Mouse (Mus musculus) C2C12 (cell line): ENCODE data around the gene Sh3rf3. TPM values are rescaled to one million over a fixed set of nuclear protein-coding genes. Genes with fewer than 3 reads are reported as not detected.

ENCODE experiments used
- H3K27me3 ChIP-seq: one replicate; pipeline ENCODE4 v1.6.1; 2011; ENCODE audit not compliant: control insufficient read depth, insufficient read depth, insufficient read length
- H3K36me3 ChIP-seq: one replicate; pipeline ENCODE4 v1.6.1; 2011; ENCODE audit not compliant: control insufficient read depth, insufficient read depth
- H3K4me3 ChIP-seq: one replicate; pipeline ENCODE4 v1.5.1; 2011; ENCODE audit warnings: mild to moderate bottlenecking, control low read depth; ENCODE audit not compliant: poor library complexity, insufficient read depth, severe bottlenecking
- H3K79me2 ChIP-seq: one replicate; pipeline ENCODE4 v1.6.1; 2011; ENCODE audit not compliant: control insufficient read depth, insufficient read depth
- H3K79me3 ChIP-seq: one replicate; pipeline ENCODE4 v1.6.1; 2011; ENCODE audit warnings: low read depth, control low read depth
- H3ac ChIP-seq: one replicate; pipeline ENCODE3; 2011; ENCODE audit warnings: low read depth; ENCODE audit not compliant: control insufficient read depth, insufficient read length
- CEBPB ChIP-seq: IDR thresholded peaks from one replicate; pipeline ENCODE4 v1.6.1; 2011; ENCODE audit warnings: low read depth, mild to moderate bottlenecking, control low read depth, moderate library complexity
- CTCF ChIP-seq: IDR thresholded peaks from one replicate; pipeline ENCODE4 v1.5.1; 2011; ENCODE audit not compliant: control insufficient read depth, insufficient read depth, insufficient read length
- FOSL1 ChIP-seq: IDR thresholded peaks from one replicate; pipeline ENCODE4 v1.8.0; 2011; ENCODE audit warnings: mild to moderate bottlenecking, low read length; ENCODE audit not compliant: poor library complexity, insufficient read depth, severe bottlenecking
- MAX ChIP-seq: IDR thresholded peaks from one replicate; pipeline ENCODE4 v1.6.1; 2011; ENCODE audit warnings: mild to moderate bottlenecking, control low read depth
- MYOD1 ChIP-seq: IDR thresholded peaks from one replicate; pipeline ENCODE4 v1.6.1; 2011; ENCODE audit warnings: low read depth; ENCODE audit not compliant: control insufficient read depth, insufficient read length
- MYOG ChIP-seq: IDR thresholded peaks from one replicate; pipeline ENCODE4 v1.6.1; 2011; ENCODE audit not compliant: control insufficient read depth, insufficient read length; ENCODE audit errors: extremely low read depth
- USF1 ChIP-seq: IDR thresholded peaks from one replicate; pipeline ENCODE4 v1.6.1; 2011; ENCODE audit warnings: low read depth, mild to moderate bottlenecking, control low read depth, moderate library complexity
- polyA plus RNA-seq: library from polyadenylated mRNA; unstranded; fragments of >200 nt; fragmentation: generic; extraction: Trizol; gene quantifications from one replicate; pipeline ENCODE4 v1.2.1, GENCODE M21; 2012; ENCODE audit warnings: missing spikeins

The Sh3rf3 gene
- polyA plus RNA-seq, 1 experiment: 0.14 TPM

DNA sequence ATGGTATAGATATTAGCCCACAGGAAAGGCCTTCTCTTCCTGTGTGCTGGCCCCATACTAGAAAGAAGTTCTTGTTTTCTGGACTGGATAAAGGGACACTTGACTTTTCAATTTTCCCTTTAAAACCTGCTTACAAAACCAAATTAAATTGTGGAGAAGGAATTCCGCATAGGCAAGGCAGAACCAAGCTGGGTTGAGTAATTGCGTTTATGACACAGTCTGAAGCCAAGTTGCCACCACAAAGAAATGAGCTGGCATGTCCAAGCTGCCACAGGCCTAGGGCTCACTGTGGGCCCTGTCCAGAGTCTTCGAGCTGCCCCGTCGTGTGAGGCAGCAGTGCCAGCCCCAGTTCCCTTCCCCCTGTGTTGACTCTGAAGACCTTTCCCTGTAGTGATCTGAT lies 156.2 kb downstream of the Sh3rf3 start:
- TF ChIP-seq CTCF (no peak), USF1 (no peak), MYOG (no peak), CEBPB (no peak), FOSL1 (no peak), MAX (no peak), MYOD1 (no peak)
- Histone ChIP-seq H3K27me3 (no peaks in the 10 kb centered on the region), H3ac (no peak overlapping the region), H3K79me3 (no peaks in the 10 kb centered on the region), H3K79me2 (no peaks in the 10 kb centered on the region), H3K4me3 (no peak overlapping the region), H3K36me3 (no peaks in the 10 kb centered on the region)

DNA sequence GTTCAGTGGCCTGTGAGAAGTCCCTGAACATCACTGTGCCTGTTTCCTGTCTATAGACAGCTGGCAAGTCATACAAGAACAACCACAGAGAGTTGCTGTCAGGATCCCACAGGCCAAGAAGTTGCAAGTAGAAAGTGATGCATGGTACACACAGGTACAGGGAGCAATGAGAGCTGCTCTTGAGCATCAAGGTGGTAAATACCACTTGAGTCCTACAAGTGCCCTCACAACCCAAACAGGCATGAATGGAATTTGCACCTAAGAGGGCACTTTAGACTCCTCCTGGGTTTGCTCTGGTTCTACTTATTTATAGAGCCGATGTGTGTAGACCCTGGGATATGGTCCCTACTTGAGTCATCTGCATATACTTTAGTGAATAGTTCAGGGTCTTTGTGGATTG lies 159.0 kb downstream of the Sh3rf3 start:
- H3K4me3 ChIP-seq: no peak overlapping the region
- no peaks in the 10 kb centered on the region for H3K36me3 ChIP-seq
- no peaks in the 10 kb centered on the region for H3K79me3 ChIP-seq
- H3K79me2 ChIP-seq: no peaks in the 10 kb centered on the region
- no peak for TF ChIP-seq CTCF
- H3ac ChIP-seq: no peak overlapping the region
- H3K27me3 ChIP-seq: no peaks in the 10 kb centered on the region

DNA sequence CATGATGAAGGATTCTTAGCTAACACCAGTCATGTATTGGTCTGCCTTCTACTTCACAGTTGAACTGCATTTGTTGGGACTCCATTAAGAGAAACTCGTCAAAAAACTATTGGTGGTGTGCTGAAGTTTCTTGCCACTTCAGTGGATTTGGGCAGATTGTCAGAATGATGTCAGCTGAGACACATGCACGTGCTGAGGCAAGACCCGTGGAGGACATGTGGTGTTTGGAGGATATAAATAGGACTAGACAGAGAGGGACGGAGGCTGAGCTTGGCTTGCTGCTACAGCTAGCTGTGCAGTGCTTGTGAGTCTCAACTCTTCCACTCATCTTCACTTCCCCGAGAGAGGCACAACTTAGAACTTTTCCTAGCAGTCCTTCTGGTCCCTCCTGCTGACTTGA lies 161.0 kb downstream of the Sh3rf3 start:
- Histone ChIP-seq H3K36me3 (no peaks in the 10 kb centered on the region), H3K27me3 (no peaks in the 10 kb centered on the region), H3K79me3 (no peaks in the 10 kb centered on the region), H3ac (no peak overlapping the region), H3K4me3 (no peak overlapping the region), H3K79me2 (no peaks in the 10 kb centered on the region)
- TF ChIP-seq MYOD1 (no peak), FOSL1 (no peak), MAX (no peak), USF1 (no peak)

GRCm38 (mm10) chr10:58979320-58979959 lies 166.3 kb downstream of the Sh3rf3 start:
- no peaks in the 10 kb centered on the region for H3K79me3 ChIP-seq
- no peaks in the 10 kb centered on the region for H3K36me3 ChIP-seq

DNA sequence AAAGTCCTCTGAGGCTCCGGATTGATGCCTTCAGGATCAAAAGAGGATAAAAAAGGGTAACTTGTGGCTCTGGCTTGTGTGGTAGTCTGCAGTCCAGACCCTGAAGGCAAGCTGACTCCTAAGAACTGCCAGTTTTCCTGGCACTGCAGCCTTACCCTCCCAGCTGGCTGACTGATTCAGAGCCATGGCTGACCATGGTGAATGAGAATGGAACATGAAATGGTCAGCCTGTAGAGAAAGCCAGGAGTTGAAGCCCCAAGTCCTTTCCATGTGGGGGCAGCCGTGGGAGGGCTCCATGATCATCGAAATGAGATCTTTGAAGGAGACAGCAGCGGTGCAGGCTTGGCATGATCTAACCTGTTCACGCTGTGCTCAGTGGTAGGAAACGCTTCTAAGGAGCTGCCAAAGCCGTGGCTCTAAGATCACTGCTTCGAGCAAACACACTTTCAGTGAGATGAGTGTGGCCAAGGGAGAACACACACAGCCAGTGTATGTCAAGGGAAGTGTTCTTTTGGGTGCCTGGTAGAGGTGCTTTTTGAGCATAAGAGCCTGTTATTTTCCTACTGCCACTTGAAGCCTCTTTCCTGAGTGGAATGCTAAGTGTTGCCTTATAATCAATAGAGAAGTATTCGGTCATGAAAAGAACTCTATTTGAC lies 168.6 kb downstream of the Sh3rf3 start:
- H3K79me2 ChIP-seq: no peaks in the 10 kb centered on the region
- no peaks in the 10 kb centered on the region for H3K79me3 ChIP-seq
- H3K27me3 ChIP-seq: peaks cover 4% of the 10 kb centered on the region
- no peaks in the 10 kb centered on the region for H3K36me3 ChIP-seq
- H3ac ChIP-seq: no peak overlapping the region
- TF ChIP-seq FOSL1 (no peak), MYOD1 (no peak), MAX (no peak), USF1 (no peak), CTCF (no peak), CEBPB (no peak), MYOG (no peak)
- H3K4me3 ChIP-seq: no peak overlapping the region

More at GRCm38 (mm10) chr10:58979320-58979959, 166.3 kb downstream of the Sh3rf3 start:
- no peak for TF ChIP-seq FOSL1
- no peak for TF ChIP-seq MAX
- TF ChIP-seq USF1: no peak
- TF ChIP-seq MYOD1: no peak
- no peak for TF ChIP-seq CEBPB
- TF ChIP-seq MYOG: no peak
- TF ChIP-seq CTCF: no peak
- Histone ChIP-seq H3ac (no peak overlapping the region), H3K27me3 (peaks cover 4% of the 10 kb centered on the region), H3K4me3 (no peak overlapping the region), H3K79me2 (no peaks in the 10 kb centered on the region)

- Histone ChIP-seq H3K4me3 (no peak overlapping the region), H3K27me3 (peaks cover 4% of the 10 kb centered on the region), H3K36me3 (no peaks in the 10 kb centered on the region), H3K79me3 (no peaks in the 10 kb centered on the region), H3K79me2 (no peaks in the 10 kb centered on the region), H3ac (no peak overlapping the region)
- no peak for TF ChIP-seq MYOG
- TF ChIP-seq MAX: no peak
- no peak for TF ChIP-seq USF1
- no peak for TF ChIP-seq CEBPB
- TF ChIP-seq CTCF: no peak
- TF ChIP-seq FOSL1: no peak
- no peak for TF ChIP-seq MYOD1
Observed at GRCm38 (mm10) chr10:58982546-58983154, 169.5 kb downstream of the Sh3rf3 start.
